Mouse (Mus musculus) skeletal muscle tissue, postnatal 0 days (tissue): ENCODE measurements around the gene Itgbl1. TPM values are rescaled to one million over a fixed set of nuclear protein-coding genes. Genes with fewer than 3 reads are reported as not detected.

Experiments
- polyA plus RNA-seq: library from polyadenylated mRNA; unstranded; fragments of >200 nt; fragmentation: Nextera tagmentation; extraction: Ambion mirVana; gene quantifications from 2 replicates; pipeline ENCODE4 v1.2.1, GENCODE M21; 2015

Itgbl1 gene
- 0.31 and 1.00 TPM in 2 replicates for polyA plus RNA-seq

DNA sequence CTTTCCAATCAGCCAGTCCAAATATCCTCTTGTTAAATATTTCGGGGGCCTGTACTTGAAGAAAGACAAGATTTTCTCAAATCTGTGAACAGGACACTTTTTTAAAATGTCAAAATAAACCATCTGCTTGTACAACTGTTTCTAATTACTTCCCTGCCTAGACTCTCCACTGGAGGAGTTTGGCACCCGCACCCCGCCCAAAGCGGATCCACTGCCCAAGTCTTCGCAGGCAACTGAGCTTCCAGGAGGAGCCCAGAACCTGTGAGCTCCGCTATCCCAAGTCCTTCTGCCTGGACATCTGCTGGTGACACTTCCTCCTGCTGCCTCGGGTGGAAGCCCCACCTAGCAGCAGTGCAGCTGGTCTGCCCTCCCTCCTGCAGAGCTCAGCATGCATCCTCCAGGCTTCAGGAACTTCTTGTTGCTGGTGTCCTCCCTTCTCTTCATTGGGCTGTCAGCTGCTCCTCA, at the start of gene Itgbl1:
Gene Itgbl1, plus strand, starts transcription at position 51 of the 465 bp plus-strand sequence.

GRCm38 (mm10) chr14:123626501-123627179, 33.1 kb upstream of the Itgbl1 start, which contains the start of gene Nalcn:
Nalcn (minus strand) TSS chr14:123627144.

Other genes with a start within 250 kb of the Itgbl1 start
- 0.01 and 0.03 TPM in 2 replicates for gene Nalcn, start 32.8 kb upstream of the Itgbl1 start, polyA plus RNA-seq